Mouse (Mus musculus) olfactory bulb, adult 2 months (tissue): ENCODE data around the gene Sgk1. TPM values are rescaled to one million over a fixed set of nuclear protein-coding genes. Genes with fewer than 3 reads are reported as not detected.
"Not testable (repeated sequence)": the region's sequence is repeated elsewhere in the genome, so short reads cannot be mapped to it uniquely, and the experiment has no call there.

ENCODE experiments used
- H3K27ac ChIP-seq: fragments of 200-500 bp; 2 replicates; pipeline ENCODE4 v1.5.1; 2012; ENCODE audit warnings: low read depth, low read length; ENCODE audit not compliant: insufficient read depth
- H3K4me1 ChIP-seq: fragments of 200-500 bp; 2 replicates; pipeline ENCODE4 v1.6.1; 2012; ENCODE audit warnings: low read length; ENCODE audit not compliant: control insufficient read depth, insufficient read depth
- H3K4me3 ChIP-seq: fragments of 200-500 bp; 2 replicates; pipeline ENCODE4 v1.5.1; 2012; ENCODE audit warnings: mild to moderate bottlenecking, low read depth, low read length, moderate library complexity; ENCODE audit not compliant: insufficient read depth
- CTCF ChIP-seq: fragments of 200-500 bp; IDR thresholded peaks from 2 replicates; pipeline ENCODE4 v1.5.1; 2012; ENCODE audit warnings: low read depth, mild to moderate bottlenecking, low read length, moderate library complexity; ENCODE audit not compliant: insufficient read depth
- POLR2A ChIP-seq: fragments of 200-500 bp; IDR thresholded peaks from 2 replicates; pipeline ENCODE4 v1.6.1; 2012; ENCODE audit warnings: mild to moderate bottlenecking, low read depth, low read length, moderate library complexity; ENCODE audit not compliant: insufficient read depth
- WGBS: fragments of 180-500 bp; shearing (Covaris S2); methylation state at CpG from one replicate; pipeline ENCODE4 v1.1.7; 2018; 5-methylcytosine and 5-hydroxymethylcytosine counted together
- polyA plus RNA-seq: library from polyadenylated mRNA; stranded (reverse); fragments of >200 nt; gene quantifications from 2 replicates; pipeline ENCODE4 v1.2.4, GENCODE M21; 2012; ENCODE audit warnings: low replicate concordance; ENCODE audit not compliant: missing spikeins, insufficient read depth, insufficient read length

Gene Sgk1
- polyA plus RNA-seq, 1 experiment = not detected

DNA sequence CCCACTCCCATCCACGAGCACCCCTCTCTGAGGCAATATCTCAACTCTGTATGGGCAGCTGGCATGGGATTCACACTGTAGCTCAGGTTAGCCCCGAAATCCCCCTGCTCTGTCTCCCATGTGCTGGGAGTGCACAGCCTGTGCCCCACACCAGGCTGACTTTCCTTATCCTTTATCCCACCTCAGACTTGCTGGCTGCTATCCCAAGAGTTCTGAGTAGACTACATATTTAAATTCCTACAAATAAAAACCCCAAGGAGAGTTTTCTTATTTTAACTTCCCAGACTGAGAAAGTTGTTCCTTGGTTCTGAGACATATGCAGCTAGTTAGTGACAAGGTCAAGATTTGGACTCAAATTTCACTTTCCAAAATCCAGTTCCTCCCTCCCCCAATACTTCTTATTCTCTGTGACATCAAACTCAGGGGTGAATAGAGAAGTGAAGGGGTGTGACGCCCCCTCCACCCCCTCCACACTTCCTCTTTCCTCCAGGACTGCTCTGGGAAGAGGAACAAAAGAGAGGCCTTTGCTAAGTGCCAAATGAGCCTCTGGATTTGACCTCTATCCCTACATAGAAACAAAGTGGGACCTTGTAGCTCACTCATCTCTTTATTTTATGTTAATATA is 7.3 kb downstream of the Sgk1 start:
- Histone ChIP-seq H3K27ac (no peak overlapping the region), H3K4me3 (no peak overlapping the region), H3K4me1 (no peaks in the 10 kb centered on the region)
- TF ChIP-seq POLR2A (no peak), CTCF (no peak)
- WGBS = 85% methylated on average over 3 of the region's 3 CpGs

DNA sequence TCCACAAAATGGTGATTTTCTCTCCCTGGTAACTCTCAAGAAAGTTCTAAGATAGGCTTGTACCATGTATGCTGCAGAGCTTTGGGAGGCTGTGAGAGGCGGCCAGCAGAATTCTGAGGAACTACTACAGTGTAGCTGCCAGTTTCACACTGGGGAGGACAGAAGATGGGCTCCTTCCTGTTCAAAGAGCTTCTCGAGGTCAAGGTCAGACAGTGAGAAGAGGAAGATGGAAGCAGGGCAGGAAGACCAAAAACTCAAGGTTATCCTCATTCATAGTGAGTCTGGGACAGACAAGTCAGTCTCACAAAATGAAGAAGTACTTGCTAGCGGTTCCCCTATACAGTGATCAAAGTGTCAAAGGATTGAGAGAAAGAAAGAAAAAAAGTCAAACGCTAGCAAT is 8.3 kb downstream of the Sgk1 start:
- H3K4me3 ChIP-seq = no peak overlapping the region
- WGBS = 94% methylated on average over 4 of the region's 4 CpGs
- H3K27ac ChIP-seq = no peak overlapping the region
- TF ChIP-seq POLR2A = no peak
- TF ChIP-seq CTCF = no peak
- no peaks in the 10 kb centered on the region for H3K4me1 ChIP-seq

- Histone ChIP-seq H3K27ac (no peak overlapping the region), H3K4me3 (no peak overlapping the region), H3K4me1 (no peaks in the 10 kb centered on the region)
- TF ChIP-seq CTCF (no peak), POLR2A (no peak)
- 76% methylated on average over 7 of the region's 7 CpGs for WGBS
These were observed 9.5 kb downstream of the Sgk1 start for GRCm38 (mm10) chr10:21891442-21891841.

DNA sequence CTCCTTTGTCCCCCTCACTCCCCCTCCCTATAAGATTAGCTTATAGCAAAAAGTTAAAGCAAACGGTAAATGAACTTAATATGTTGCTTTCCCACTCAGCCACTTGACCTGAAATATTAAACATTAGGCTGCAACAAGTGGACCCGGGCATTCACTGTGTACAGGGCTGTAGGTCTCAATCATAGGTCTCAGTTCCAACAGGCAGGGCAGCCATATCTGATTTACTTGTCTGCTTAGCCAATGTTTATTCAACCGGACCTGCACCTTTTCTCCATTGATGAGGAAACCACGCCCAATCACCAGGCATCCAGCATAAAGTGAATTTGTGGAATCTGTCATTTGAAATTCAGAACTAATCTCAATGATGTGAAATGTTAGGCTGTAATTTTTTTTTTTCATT is 10.1 kb downstream of the Sgk1 start:
- no peaks in the 10 kb centered on the region for H3K4me1 ChIP-seq
- TF ChIP-seq CTCF (no peak), POLR2A (no peak)
- WGBS = 86% methylated on average over 4 of the region's 4 CpGs
- H3K4me3 ChIP-seq = no peak overlapping the region
- H3K27ac ChIP-seq = no peak overlapping the region

DNA sequence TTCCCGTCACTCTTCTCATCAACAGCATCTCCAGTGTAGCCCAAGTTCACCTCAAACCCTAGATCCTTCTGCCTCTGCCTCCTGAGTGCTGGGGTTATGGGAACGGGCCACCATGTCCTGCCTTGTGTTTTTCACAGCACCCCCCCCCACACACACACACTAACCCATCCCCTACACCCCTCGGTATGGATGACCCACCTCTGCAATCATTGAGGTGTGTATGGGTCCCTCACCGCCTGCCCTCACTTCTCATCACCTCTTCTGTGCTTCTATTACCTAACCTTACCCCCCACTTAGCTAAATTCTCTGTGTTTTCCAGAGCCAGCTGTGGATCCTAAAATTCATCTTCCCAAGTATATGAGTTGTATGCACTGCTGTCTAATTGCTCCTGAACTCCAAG is 16.4 kb downstream of the Sgk1 start:
- TF ChIP-seq POLR2A (no peak), CTCF (no peak)
- WGBS = 94% methylated on average over 4 of the region's 4 CpGs
- H3K4me3 ChIP-seq = no peak overlapping the region

DNA sequence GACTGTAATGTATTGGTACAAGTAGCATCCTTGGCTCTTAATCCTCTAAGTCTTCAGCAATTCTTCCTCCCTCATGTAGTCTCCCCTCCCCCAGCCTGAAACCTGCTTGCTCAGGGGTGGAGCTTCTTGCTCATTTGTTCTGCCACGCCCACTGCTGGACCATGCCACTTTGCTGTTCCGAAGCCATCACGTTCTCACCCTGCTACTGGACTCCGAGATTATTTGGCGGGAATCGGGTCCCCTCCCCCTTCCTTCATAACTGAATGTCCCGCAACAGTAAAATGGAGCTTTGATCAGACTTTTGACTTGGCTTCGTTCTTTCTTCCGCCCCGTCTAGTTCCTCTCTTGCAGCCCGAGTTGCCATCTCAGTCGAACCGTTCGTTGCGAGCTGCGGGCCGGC is 16.9 kb downstream of the Sgk1 start:
- 96% methylated on average over 17 of the region's 17 CpGs for WGBS
- H3K4me1 ChIP-seq, H3K27ac ChIP-seq, H3K4me3 ChIP-seq: not testable (repeated sequence)

More for the DNA sequence above, 16.4 kb downstream of the Sgk1 start:
- Histone ChIP-seq H3K4me1 (no peaks in the 10 kb centered on the region), H3K27ac (no peak overlapping the region)

DNA sequence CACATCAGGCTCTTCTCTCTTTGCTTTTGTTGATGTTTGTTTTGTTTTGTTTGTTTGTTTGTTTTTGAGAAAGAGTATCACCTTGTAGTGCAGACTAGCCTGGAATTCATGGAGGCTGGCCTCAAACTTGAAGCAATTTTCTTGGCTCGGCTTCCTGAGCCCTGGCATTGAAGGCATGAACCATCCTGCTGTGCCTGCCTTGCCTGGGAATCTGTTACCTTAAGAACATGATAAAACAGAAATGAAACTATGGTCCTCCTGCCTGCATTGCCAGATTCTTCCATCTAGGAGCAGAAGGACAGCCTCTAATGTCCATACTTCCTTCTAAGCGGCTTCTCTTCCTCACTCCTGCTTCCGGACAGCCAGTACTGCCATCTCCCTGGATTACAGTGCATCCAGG is 17.4 kb downstream of the Sgk1 start:
- TF ChIP-seq POLR2A = no peak
- no peak for TF ChIP-seq CTCF
- WGBS = 95% methylated on average over 3 of the region's 3 CpGs
- H3K4me3 ChIP-seq = no peak overlapping the region
- H3K4me1 ChIP-seq = no peaks in the 10 kb centered on the region
- no peak overlapping the region for H3K27ac ChIP-seq

DNA sequence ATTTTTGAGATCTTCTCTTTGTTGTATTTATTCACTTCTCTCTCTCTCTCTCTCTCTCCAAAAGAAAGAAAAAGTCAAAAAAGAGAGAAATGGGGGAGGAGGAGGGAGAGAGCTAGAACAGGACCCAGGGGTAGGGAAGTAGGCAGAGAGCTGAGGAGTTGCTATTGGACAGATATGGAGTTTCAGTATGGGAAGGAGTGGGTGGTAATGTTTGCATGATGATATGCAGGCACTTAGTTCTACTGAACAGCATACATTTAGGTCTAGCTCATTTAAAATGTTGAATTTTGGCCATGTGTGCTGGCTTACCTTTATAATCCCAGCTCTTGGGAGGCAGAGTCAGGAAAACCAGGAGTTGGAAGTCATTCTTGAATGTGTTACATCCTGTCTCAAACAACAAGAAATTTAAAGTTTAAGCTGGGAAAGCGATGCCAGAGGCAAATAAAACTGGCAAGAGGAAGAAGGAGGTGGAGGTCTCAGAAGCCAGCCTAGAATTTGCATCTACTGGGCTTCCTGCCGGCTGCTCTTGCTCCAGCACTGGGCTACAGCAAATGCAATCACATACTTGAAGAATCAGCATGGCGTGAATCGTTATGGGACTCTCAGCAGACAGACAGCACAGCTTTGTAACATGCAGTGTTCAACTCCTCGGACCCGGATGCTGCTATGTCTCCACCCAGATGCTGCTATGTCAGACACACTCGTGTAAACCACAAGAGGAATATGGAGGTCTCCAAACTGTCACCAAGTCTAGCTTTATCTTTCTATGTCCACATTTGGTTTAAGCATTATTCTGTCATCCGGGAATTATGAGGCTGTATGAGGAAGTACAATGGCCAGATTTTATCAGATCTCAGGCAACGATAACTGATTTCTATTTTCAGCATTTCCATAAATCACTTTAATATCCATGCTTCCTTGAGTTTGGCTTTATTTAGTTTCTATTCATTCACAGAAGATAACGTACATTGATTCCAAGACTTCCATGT is 20.5 kb downstream of the Sgk1 start:
- 90% methylated on average over 10 of the region's 10 CpGs for WGBS
- TF ChIP-seq POLR2A (no peak), CTCF (no peak)

DNA sequence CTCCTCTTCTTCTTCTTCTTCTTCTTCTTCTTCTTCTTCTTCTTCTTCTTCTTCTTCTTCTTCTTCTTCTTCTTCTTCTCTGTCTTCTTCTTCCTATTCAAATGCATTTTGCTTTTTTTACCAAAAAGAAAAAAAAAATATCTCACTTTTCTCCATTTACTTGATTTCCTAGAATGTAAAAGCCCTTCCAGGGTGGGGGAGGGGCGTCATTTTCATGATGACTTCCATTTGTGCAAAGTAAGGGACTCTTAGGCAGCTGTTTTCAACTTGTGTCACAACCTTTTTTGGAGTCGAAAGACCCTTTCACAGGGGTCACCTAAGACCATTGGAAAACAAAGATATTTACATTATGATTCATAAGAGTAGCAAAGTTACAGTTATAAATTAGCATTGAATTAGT is 22.2 kb downstream of the Sgk1 start:
- no peaks in the 10 kb centered on the region for H3K4me1 ChIP-seq
- no peak overlapping the region for H3K27ac ChIP-seq
- TF ChIP-seq POLR2A (no peak), CTCF (no peak)
- no peak overlapping the region for H3K4me3 ChIP-seq
- WGBS = 77% methylated on average over 2 of the region's 2 CpGs

More for the DNA sequence above, 20.5 kb downstream of the Sgk1 start:
- Histone ChIP-seq H3K4me3 (no peak overlapping the region), H3K4me1 (no peaks in the 10 kb centered on the region), H3K27ac (no peak overlapping the region)
